Mouse (Mus musculus): ENCODE measurements around the gene Gtpbp8. TPM values are rescaled to one million over a fixed set of nuclear protein-coding genes. Genes with fewer than 3 reads are reported as not detected.

Gene Gtpbp8
- polyA plus RNA-seq, 1 experiment from 2014 or later, result 38.0 TPM

GRCm38 (mm10) chr16:44688507-44688906 is 57.7 kb downstream of the Gtpbp8 start:
- Histone ChIP-seq H3K36me3 (ENCODE audit: control insufficient read depth, insufficient read depth, low read length) (no peaks in the 10 kb centered on the region), H3K4me3 (ENCODE audit: low read depth, low read length) (no peak overlapping the region), H3K9me3 (replicated peaks; ENCODE audit: control insufficient read depth, low read length) (no peaks in the 10 kb centered on the region), H3K4me1 (ENCODE audit: control insufficient read depth, insufficient read depth, low read length) (peaks cover 23% of the 10 kb centered on the region), H3K9ac (ENCODE audit: low read length) (peak overlapping the region; percentile 30; the same call in 1 of the 2 replicates), H3K4me2 (ENCODE audit: low read length) (peak overlapping the region; percentile 40), H3K27me3 (replicated peaks; ENCODE audit: control insufficient read depth, insufficient read depth, low read length) (no peaks in the 10 kb centered on the region), H3K27ac (ENCODE audit: low read depth, low read length) (peak overlapping the region; percentile 81)
- DNase-seq (ENCODE audit: low spot score), result no peak
- WGBS, result under 1% methylated on average over 4 of the region's 4 CpGs
- ATAC-seq, result no peak

GRCm38 (mm10) chr16:44687719-44688420 is 58.3 kb downstream of the Gtpbp8 start:
- peaks cover 23% of the 10 kb centered on the region for H3K4me1 ChIP-seq (ENCODE audit: control insufficient read depth, insufficient read depth, low read length)
- H3K4me2 ChIP-seq (ENCODE audit: low read length), result peak overlapping the region; percentile 40
- peak overlapping the region; percentile 10; the same call in 1 of the 2 replicates for H3K4me3 ChIP-seq (ENCODE audit: low read depth, low read length)
- peak; percentile 59 for DNase-seq (ENCODE audit: low spot score)
- H3K36me3 ChIP-seq (ENCODE audit: control insufficient read depth, insufficient read depth, low read length), result no peaks in the 10 kb centered on the region
- no peaks in the 10 kb centered on the region for H3K9me3 ChIP-seq (replicated peaks; ENCODE audit: control insufficient read depth, low read length)
- ATAC-seq, result no peak; the same call in 1 of the 2 replicates
- H3K27me3 ChIP-seq (replicated peaks; ENCODE audit: control insufficient read depth, insufficient read depth, low read length), result no peaks in the 10 kb centered on the region
- under 1% methylated on average over 18 of the region's 18 CpGs for WGBS
- peak overlapping the region; percentile 81 for H3K27ac ChIP-seq (ENCODE audit: low read depth, low read length)
- peak overlapping the region; percentile 26; the same call in 1 of the 2 replicates for H3K9ac ChIP-seq (ENCODE audit: low read length)

- Histone ChIP-seq H3K27ac (ENCODE audit: low read depth, low read length) (peak overlapping the region; percentile 81), H3K27me3 (replicated peaks; ENCODE audit: control insufficient read depth, insufficient read depth, low read length) (no peaks in the 10 kb centered on the region), H3K4me3 (ENCODE audit: low read depth, low read length) (peak overlapping the region; percentile 10), H3K4me2 (ENCODE audit: low read length) (peak overlapping the region; percentile 40), H3K9me3 (replicated peaks; ENCODE audit: control insufficient read depth, low read length) (peaks cover 3% of the 10 kb centered on the region), H3K9ac (ENCODE audit: low read length) (peak overlapping the region; percentile 26; the same call in 1 of the 2 replicates), H3K4me1 (ENCODE audit: control insufficient read depth, insufficient read depth, low read length) (peaks cover 23% of the 10 kb centered on the region), H3K36me3 (ENCODE audit: control insufficient read depth, insufficient read depth, low read length) (no peaks in the 10 kb centered on the region)
- ATAC-seq (peak; percentile 91), DNase-seq (ENCODE audit: low spot score) (peak; percentile 90)
- 2% methylated on average over 20 of the region's 20 CpGs for WGBS
These were observed 59.0 kb downstream of the Gtpbp8 start for GRCm38 (mm10) chr16:44686991-44687718.

Other genes starting within 250 kb of the Gtpbp8 start
- gene Boc, start 187.5 kb downstream of the Gtpbp8 start, polyA plus RNA-seq (2014; fragmentation: Nextera tagmentation; extraction: Ambion mirVana), result 11.5 and 13.3 TPM in 2 replicates
- 3.8 and 4.5 TPM in 2 replicates for gene Nepro, start 22.1 kb downstream of the Gtpbp8 start, polyA plus RNA-seq (2014; fragmentation: Nextera tagmentation; extraction: Ambion mirVana)
- 0.70 and 1.1 TPM in 2 replicates for gene Cd200r1, start 19.4 kb upstream of the Gtpbp8 start, polyA plus RNA-seq (2014; fragmentation: Nextera tagmentation; extraction: Ambion mirVana)
- not detected in 2 replicates for gene Cd200r4, start 65.4 kb upstream of the Gtpbp8 start, polyA plus RNA-seq (2014; fragmentation: Nextera tagmentation; extraction: Ambion mirVana)
- not detected in 2 replicates for gene Cd200r2, start 120.7 kb upstream of the Gtpbp8 start, polyA plus RNA-seq (2014; fragmentation: Nextera tagmentation; extraction: Ambion mirVana)
- not detected in 2 replicates for gene Cd200r3, start 197.3 kb upstream of the Gtpbp8 start, polyA plus RNA-seq (2014; fragmentation: Nextera tagmentation; extraction: Ambion mirVana)